Mouse (Mus musculus) G1E (cell line): ENCODE data around the gene Fblim1. TPM values are rescaled to one million over a fixed set of nuclear protein-coding genes. Genes with fewer than 3 reads are reported as not detected.

ENCODE experiments used
- ATAC-seq: 2 replicates; pipeline ENCODE4 v1.8.0; 2016; ENCODE audit warnings: mild to moderate bottlenecking; ENCODE audit not compliant: insufficient number of reproducible peaks, poor library complexity, low FRiP score, severe bottlenecking; ENCODE audit errors: extremely low read depth
- DNase-seq: peaks from one replicate; pipeline ENCODE4 v3.0.0; 2012; ENCODE audit warnings: low spot score
- H3K27me3 ChIP-seq: 2 replicates; pipeline ENCODE4 v1.6.1; 2012; ENCODE audit warnings: mild to moderate bottlenecking, low read length, inconsistent platforms; ENCODE audit not compliant: insufficient read depth
- H3K36me3 ChIP-seq: replicated peaks from 2 replicates; pipeline ENCODE3; 2012; ENCODE audit warnings: mild to moderate bottlenecking, inconsistent platforms
- H3K4me1 ChIP-seq: 2 replicates; pipeline ENCODE4 v1.6.1; 2012; ENCODE audit warnings: low read depth, low read length, inconsistent platforms, mixed read lengths; ENCODE audit not compliant: insufficient read depth
- H3K4me3 ChIP-seq: 2 replicates; pipeline ENCODE4 v1.5.1; 2012; ENCODE audit warnings: low read depth, mild to moderate bottlenecking, inconsistent platforms, low read length, moderate library complexity, mixed read lengths
- H3K9me3 ChIP-seq: replicated peaks from 2 replicates; pipeline ENCODE4 v1.6.1; 2012; ENCODE audit warnings: inconsistent platforms
- CTCF ChIP-seq: IDR thresholded peaks from 2 replicates; pipeline ENCODE4 v1.5.1; 2012; ENCODE audit warnings: low read depth, low read length, inconsistent platforms, mixed read lengths
- GATA1 ChIP-seq: IDR thresholded peaks from 2 replicates; pipeline ENCODE4 v1.6.1; 2012; ENCODE audit warnings: borderline replicate concordance, low read length, inconsistent platforms, mixed read lengths
- GATA2 ChIP-seq: IDR thresholded peaks from 2 replicates; pipeline ENCODE4 v1.6.1; 2012; ENCODE audit warnings: low read depth, low read length, inconsistent platforms, borderline replicate concordance
- POLR2AphosphoS5 ChIP-seq: IDR thresholded peaks from 2 replicates; pipeline ENCODE4 v1.6.1; 2012; ENCODE audit warnings: low read depth, low read length, inconsistent platforms; ENCODE audit not compliant: insufficient replicate concordance
- TAL1 ChIP-seq: conservative IDR thresholded peaks from 2 replicates; pipeline ENCODE4 v1.6.1; 2012; ENCODE audit warnings: low read depth, low read length, inconsistent platforms, mixed read lengths
- polyA plus RNA-seq: library from polyadenylated mRNA; stranded (reverse); fragments of >175 nt; gene quantifications from 2 replicates; pipeline ENCODE4 v1.2.3, GENCODE M21; 2012
- total RNA-seq, 2 experiments: library from RNA; stranded (forward) in 1 of 2; stranded (reverse) in 1 of 2; fragments of 200-1000 nt in 1 of 2; fragments of >200 nt in 1 of 2; fragmentation: Nextera tagmentation in 1 of 2; gene quantifications; 2 replicates each; pipeline ENCODE4 v1.2.3; 2014 to 2017

Fblim1 gene
- total and polyA plus RNA-seq, 3 experiments, result 0.11 TPM; not detected in 2

- H3K27me3 ChIP-seq, result peaks cover 49% of the 10 kb centered on the region
- TF ChIP-seq GATA1 (no peak), POLR2AphosphoS5 (no peak), GATA2 (no peak), CTCF (no peak), TAL1 (no peak)
- no peaks in the 10 kb centered on the region for H3K36me3 ChIP-seq
- ATAC-seq, result no peak
- H3K4me3 ChIP-seq, result no peak overlapping the region
- DNase-seq, result no peak
- H3K9me3 ChIP-seq, result no peaks in the 10 kb centered on the region; the same call in 1 of the 2 replicates
- H3K4me1 ChIP-seq, result no peaks in the 10 kb centered on the region
Observed at GRCm38 (mm10) chr4:141603921-141604320, 2.0 kb downstream of the Fblim1 start.

- Histone ChIP-seq H3K9me3 (no peaks in the 10 kb centered on the region; the same call in 1 of the 2 replicates), H3K27me3 (peaks cover 56% of the 10 kb centered on the region), H3K4me1 (no peaks in the 10 kb centered on the region), H3K4me3 (no peak overlapping the region), H3K36me3 (no peaks in the 10 kb centered on the region)
- ATAC-seq (no peak), DNase-seq (no peak)
- TF ChIP-seq POLR2AphosphoS5, result no peak
- no peak for TF ChIP-seq CTCF
- no peak for TF ChIP-seq GATA1
Observed at GRCm38 (mm10) chr4:141602523-141603223, 3.2 kb downstream of the Fblim1 start.

GRCm38 (mm10) chr4:141601148-141601862 lies 4.6 kb downstream of the Fblim1 start:
- DNase-seq (no peak), ATAC-seq (no peak)
- TF ChIP-seq POLR2AphosphoS5, result no peak
- TF ChIP-seq GATA1, result no peak
- TF ChIP-seq CTCF, result no peak
- no peak for TF ChIP-seq GATA2
- no peak; the same call in 1 of the 2 replicates for TF ChIP-seq TAL1
- Histone ChIP-seq H3K36me3 (no peaks in the 10 kb centered on the region), H3K4me1 (no peaks in the 10 kb centered on the region), H3K27me3 (peaks cover 63% of the 10 kb centered on the region), H3K9me3 (no peaks in the 10 kb centered on the region; the same call in 1 of the 2 replicates), H3K4me3 (no peak overlapping the region)

- Histone ChIP-seq H3K27me3 (peaks cover 57% of the 10 kb centered on the region), H3K4me1 (no peaks in the 10 kb centered on the region), H3K4me3 (no peak overlapping the region), H3K36me3 (no peaks in the 10 kb centered on the region), H3K9me3 (no peaks in the 10 kb centered on the region)
- ATAC-seq, result no peak
- DNase-seq, result no peak
- no peak for TF ChIP-seq GATA2
- no peak for TF ChIP-seq TAL1
- TF ChIP-seq POLR2AphosphoS5, result no peak
- TF ChIP-seq GATA1, result no peak
- TF ChIP-seq CTCF, result no peak
Observed at GRCm38 (mm10) chr4:141600364-141600763, 5.5 kb downstream of the Fblim1 start.

- ATAC-seq, result no peak
- Histone ChIP-seq H3K4me1 (no peaks in the 10 kb centered on the region), H3K4me3 (no peak overlapping the region), H3K36me3 (no peaks in the 10 kb centered on the region), H3K27me3 (peaks cover 60% of the 10 kb centered on the region), H3K9me3 (no peaks in the 10 kb centered on the region)
- no peak for TF ChIP-seq TAL1
- TF ChIP-seq CTCF, result no peak
- no peak for TF ChIP-seq GATA2
- no peak for TF ChIP-seq POLR2AphosphoS5
- TF ChIP-seq GATA1, result no peak
- DNase-seq, result no peak
Observed at GRCm38 (mm10) chr4:141599251-141600141, 6.4 kb downstream of the Fblim1 start.

- ATAC-seq, result no peak
- no peaks in the 10 kb centered on the region for H3K36me3 ChIP-seq
- no peak for DNase-seq
- no peaks in the 10 kb centered on the region for H3K4me1 ChIP-seq
- peaks cover 58% of the 10 kb centered on the region for H3K27me3 ChIP-seq
- TF ChIP-seq POLR2AphosphoS5 (no peak), TAL1 (no peak), CTCF (no peak), GATA2 (no peak), GATA1 (no peak)
- no peaks in the 10 kb centered on the region for H3K9me3 ChIP-seq
- no peak overlapping the region for H3K4me3 ChIP-seq
Observed at GRCm38 (mm10) chr4:141598894-141599250, 7.0 kb downstream of the Fblim1 start.
